Mouse (Mus musculus) lung, adult 2 months (tissue): ENCODE measurements around the gene Spata20.

ENCODE experiments used
- CTCF ChIP-seq: fragments of 200-500 bp; IDR thresholded peaks from 2 replicates; pipeline ENCODE4 v1.5.1; 2011; ENCODE audit warnings: mild to moderate bottlenecking, low read length, control low read depth; ENCODE audit not compliant: insufficient read depth
- POLR2A ChIP-seq: fragments of 200-500 bp; IDR thresholded peaks from 2 replicates; pipeline ENCODE4 v1.6.1; 2011; ENCODE audit warnings: low read depth, mild to moderate bottlenecking, control low read depth, low read length, borderline replicate concordance; ENCODE audit errors: extremely low read depth

DNA sequence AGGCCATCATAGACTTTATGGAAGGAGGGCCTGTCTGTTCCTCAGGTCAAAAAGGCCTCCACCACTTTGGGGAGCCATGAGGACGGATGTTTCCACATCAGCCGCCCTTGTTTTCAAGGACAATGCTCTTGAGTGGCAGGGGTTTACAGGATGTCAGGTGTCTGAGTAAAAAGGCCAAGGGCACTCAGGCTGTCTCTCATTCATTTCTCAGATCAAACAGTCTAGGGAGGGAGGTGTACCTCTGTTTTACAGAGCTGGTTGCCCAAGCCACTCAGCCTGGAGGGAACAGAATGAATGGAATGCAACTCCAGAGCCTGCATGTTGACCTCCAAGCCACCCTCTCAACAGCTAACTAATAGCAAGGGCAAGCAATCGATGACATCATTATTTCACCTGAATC is 9.4 kb upstream of the Spata20 start:
- TF ChIP-seq POLR2A (no peak), CTCF (no peak)
